Mouse (Mus musculus) embryonic facial prominence, embryonic 11.5 days (tissue): ENCODE results near the gene Maml3. TPM values are rescaled to one million over a fixed set of nuclear protein-coding genes. Genes with fewer than 3 reads are reported as not detected.

ENCODE experiments used
- ATAC-seq: fragments of 200-750 bp; cut with Nextera tagmentation; replicated peaks from 2 replicates; pipeline ENCODE4 v1.8.0; 2017; ENCODE audit warnings: low read depth; ENCODE audit not compliant: insufficient number of reproducible peaks, low FRiP score, low TSS enrichment
- DNase-seq: peaks from one replicate; pipeline ENCODE4 v3.0.0-alpha.2; 2015; ENCODE audit warnings: low spot score
- H3K27ac ChIP-seq: fragments of 300-500 bp; sonication (generic); replicated peaks from 2 replicates; pipeline ENCODE4 v1.5.1; 2014; ENCODE audit warnings: mild to moderate bottlenecking, low read depth, low read length, control low read depth
- H3K27me3 ChIP-seq: fragments of 300-500 bp; sonication (generic); 2 replicates; pipeline ENCODE4 v1.6.1; 2014; ENCODE audit warnings: mild to moderate bottlenecking, low read length, moderate library complexity, mixed read lengths; ENCODE audit not compliant: control insufficient read depth, insufficient read depth
- H3K36me3 ChIP-seq: fragments of 300-500 bp; sonication (generic); replicated peaks from 2 replicates; pipeline ENCODE4 v1.6.1; 2014; ENCODE audit warnings: low read depth, mild to moderate bottlenecking, low read length, moderate library complexity, mixed read lengths; ENCODE audit not compliant: control insufficient read depth, insufficient read depth
- H3K4me1 ChIP-seq: fragments of 300-500 bp; sonication (generic); 2 replicates; pipeline ENCODE4 v1.6.1; 2014; ENCODE audit warnings: low read length, mixed read lengths; ENCODE audit not compliant: control insufficient read depth, insufficient read depth
- H3K4me2 ChIP-seq: fragments of 300-500 bp; sonication (generic); 2 replicates; pipeline ENCODE4 v1.6.1; 2014; ENCODE audit warnings: low read depth, mild to moderate bottlenecking, control low read depth, low read length, moderate library complexity
- H3K4me3 ChIP-seq: fragments of 300-500 bp; sonication (generic); 2 replicates; pipeline ENCODE4 v1.5.1; 2014; ENCODE audit warnings: low read depth, low read length, control low read depth
- H3K9ac ChIP-seq: fragments of 300-500 bp; sonication (generic); replicated peaks from 2 replicates; pipeline ENCODE4 v1.6.1; 2014; ENCODE audit warnings: mild to moderate bottlenecking, control low read depth, low read length
- H3K9me3 ChIP-seq: fragments of 300-500 bp; sonication (generic); replicated peaks from 2 replicates; pipeline ENCODE4 v1.6.1; 2016; ENCODE audit warnings: mild to moderate bottlenecking, low read length, inconsistent platforms, mixed read lengths; ENCODE audit not compliant: control insufficient read depth
- WGBS: fragments of 180-500 bp; shearing (Covaris S2); extraction: QIAGEN DNeasy Blood & Tissue Kit; methylation state at CpG from one replicate; pipeline ENCODE4 v1.1.7; 2014; 5-methylcytosine and 5-hydroxymethylcytosine counted together
- polyA plus RNA-seq: library from polyadenylated mRNA; unstranded; fragments of >200 nt; fragmentation: Nextera tagmentation; extraction: Ambion mirVana; gene quantifications from 2 replicates; pipeline ENCODE4 v1.2.1, GENCODE M21; 2014

The Maml3 gene
- polyA plus RNA-seq, 1 experiment from 2014 or later, result 4.4 TPM

GRCm38 (mm10) chr3:51986507-51986906 lies 118.4 kb downstream of the Maml3 start:
- Histone ChIP-seq H3K27ac (no peak overlapping the region), H3K4me1 (no peaks in the 10 kb centered on the region), H3K9ac (no peak overlapping the region), H3K9me3 (no peaks in the 10 kb centered on the region), H3K4me2 (no peak overlapping the region), H3K36me3 (no peaks in the 10 kb centered on the region), H3K27me3 (no peaks in the 10 kb centered on the region), H3K4me3 (no peak overlapping the region)
- no peak for DNase-seq
- ATAC-seq, result no peak
- WGBS, result 77% methylated on average over 6 of the region's 6 CpGs

GRCm38 (mm10) chr3:51981496-51981895 lies 123.4 kb downstream of the Maml3 start:
- H3K27me3 ChIP-seq, result no peaks in the 10 kb centered on the region
- 43% methylated on average over 5 of the region's 5 CpGs for WGBS

GRCm38 (mm10) chr3:51977654-51978352 lies 127.1 kb downstream of the Maml3 start:
- H3K27me3 ChIP-seq, result no peaks in the 10 kb centered on the region
- H3K4me2 ChIP-seq, result no peak overlapping the region
- ATAC-seq, result no peak
- H3K9ac ChIP-seq, result no peak overlapping the region
- H3K36me3 ChIP-seq, result no peaks in the 10 kb centered on the region
- DNase-seq, result no peak
- H3K4me1 ChIP-seq, result no peaks in the 10 kb centered on the region
- WGBS, result 44% methylated on average over 8 of the region's 8 CpGs
- H3K4me3 ChIP-seq, result no peak overlapping the region
- no peak overlapping the region for H3K27ac ChIP-seq
- H3K9me3 ChIP-seq, result no peaks in the 10 kb centered on the region

More at GRCm38 (mm10) chr3:51981496-51981895, 123.4 kb downstream of the Maml3 start:
- no peak for ATAC-seq
- Histone ChIP-seq H3K9ac (no peak overlapping the region), H3K9me3 (no peaks in the 10 kb centered on the region), H3K4me2 (no peak overlapping the region), H3K36me3 (no peaks in the 10 kb centered on the region), H3K4me3 (no peak overlapping the region), H3K27ac (no peak overlapping the region), H3K4me1 (no peaks in the 10 kb centered on the region)
- DNase-seq, result no peak

- 96% methylated on average over 7 of the region's 7 CpGs for WGBS
- Histone ChIP-seq H3K9me3 (no peaks in the 10 kb centered on the region), H3K9ac (no peak overlapping the region), H3K4me1 (no peaks in the 10 kb centered on the region), H3K4me2 (no peak overlapping the region), H3K27ac (no peak overlapping the region), H3K36me3 (no peaks in the 10 kb centered on the region), H3K4me3 (no peak overlapping the region), H3K27me3 (no peaks in the 10 kb centered on the region)
- DNase-seq, result no peak
- ATAC-seq, result no peak
Measured at GRCm38 (mm10) chr3:51974601-51975000, 130.3 kb downstream of the Maml3 start.

GRCm38 (mm10) chr3:51974153-51974552 lies 130.7 kb downstream of the Maml3 start:
- no peak for DNase-seq
- WGBS, result 94% methylated on average over 6 of the region's 6 CpGs
- Histone ChIP-seq H3K4me3 (no peak overlapping the region), H3K9me3 (no peaks in the 10 kb centered on the region), H3K4me1 (no peaks in the 10 kb centered on the region), H3K4me2 (no peak overlapping the region), H3K27me3 (no peaks in the 10 kb centered on the region), H3K27ac (no peak overlapping the region), H3K9ac (no peak overlapping the region), H3K36me3 (no peaks in the 10 kb centered on the region)
- no peak for ATAC-seq

GRCm38 (mm10) chr3:51972576-51972975 lies 132.3 kb downstream of the Maml3 start:
- no peak for ATAC-seq
- no peak overlapping the region for H3K4me2 ChIP-seq
- no peaks in the 10 kb centered on the region for H3K27me3 ChIP-seq
- 54% methylated on average over 6 of the region's 6 CpGs for WGBS
- H3K27ac ChIP-seq, result no peak overlapping the region
- no peak overlapping the region for H3K9ac ChIP-seq
- DNase-seq, result no peak
- H3K4me3 ChIP-seq, result no peak overlapping the region
- H3K4me1 ChIP-seq, result no peaks in the 10 kb centered on the region
- H3K36me3 ChIP-seq, result no peaks in the 10 kb centered on the region
- H3K9me3 ChIP-seq, result no peaks in the 10 kb centered on the region

- no peak for ATAC-seq
- DNase-seq, result no peak
- 90% methylated on average over 2 of the region's 2 CpGs for WGBS
- Histone ChIP-seq H3K36me3 (no peaks in the 10 kb centered on the region), H3K4me1 (no peaks in the 10 kb centered on the region), H3K4me2 (no peak overlapping the region), H3K27ac (no peak overlapping the region), H3K9me3 (no peaks in the 10 kb centered on the region), H3K9ac (no peak overlapping the region), H3K27me3 (no peaks in the 10 kb centered on the region), H3K4me3 (no peak overlapping the region)
Measured at GRCm38 (mm10) chr3:51970489-51970888, 134.4 kb downstream of the Maml3 start.

- Histone ChIP-seq H3K9me3 (no peaks in the 10 kb centered on the region), H3K4me2 (no peak overlapping the region), H3K36me3 (no peaks in the 10 kb centered on the region), H3K27ac (no peak overlapping the region), H3K4me3 (no peak overlapping the region), H3K27me3 (no peaks in the 10 kb centered on the region), H3K9ac (no peak overlapping the region), H3K4me1 (no peaks in the 10 kb centered on the region)
- WGBS, result 72% methylated on average over 6 of the region's 6 CpGs
- DNase-seq, result no peak
- no peak for ATAC-seq
Measured at GRCm38 (mm10) chr3:51969451-51969850, 135.4 kb downstream of the Maml3 start.
